Mouse (Mus musculus) heart, embryonic 14.5 days (tissue): ENCODE measurements at regions not wholly inside any gene's neighbourhood (a gene's known extent, or its start where the extent isn't known, plus 50 kb on each side); places are given as distances from the start of the nearest gene placed in this dataset.
A peak's percentile ranks its signal among the peaks of the same experiment; 100 is the strongest.

Experiments
- ATAC-seq: fragments of 200-750 bp; cut with Nextera tagmentation; 2 replicates; pipeline ENCODE4 v1.8.0; 2017; ENCODE audit warnings: low read depth, moderate TSS enrichment; ENCODE audit not compliant: insufficient number of reproducible peaks, insufficient read depth, low FRiP score
- H3K27ac ChIP-seq, 2 experiments: fragments of 200-500 bp in 1 of 2; fragments of 300-500 bp in 1 of 2; sonication (generic) in 1 of 2; replicated peaks in 1 of 2; 2 replicates each; pipeline ENCODE4 v1.5.1; 2012 to 2014; ENCODE audit warnings: low read depth in 2 of 2, low read length in 2 of 2, control low read depth in 1 of 2, mild to moderate bottlenecking in 1 of 2, mixed read lengths in 1 of 2; ENCODE audit not compliant: control insufficient read depth in 1 of 2, insufficient read depth in 1 of 2
- H3K27me3 ChIP-seq: fragments of 300-500 bp; sonication (generic); 2 replicates; pipeline ENCODE4 v1.6.1; 2014; ENCODE audit warnings: mild to moderate bottlenecking, low read length, control low read depth; ENCODE audit not compliant: control insufficient read depth, insufficient read depth
- H3K36me3 ChIP-seq: fragments of 300-500 bp; sonication (generic); 2 replicates; pipeline ENCODE4 v1.6.1; 2014; ENCODE audit warnings: mild to moderate bottlenecking, control low read depth, low read length, mixed read lengths; ENCODE audit not compliant: control insufficient read depth, insufficient read depth
- H3K4me1 ChIP-seq, 2 experiments: fragments of 200-500 bp in 1 of 2; fragments of 300-500 bp in 1 of 2; sonication (generic) in 1 of 2; 2 replicates each; pipeline ENCODE4 v1.6.1; 2012 to 2014; ENCODE audit warnings: low read length in 2 of 2, control low read depth in 1 of 2, mixed read lengths in 1 of 2; ENCODE audit not compliant: control insufficient read depth in 2 of 2, insufficient read depth in 2 of 2
- H3K4me2 ChIP-seq: fragments of 300-500 bp; sonication (generic); 2 replicates; pipeline ENCODE4 v1.6.1; 2014; ENCODE audit warnings: mild to moderate bottlenecking, low read length
- H3K4me3 ChIP-seq, 2 experiments: fragments of 200-500 bp in 1 of 2; fragments of 300-500 bp in 1 of 2; sonication (generic) in 1 of 2; 2 replicates each; pipeline ENCODE4 v1.5.1; 2012 to 2014; ENCODE audit warnings: low read length in 2 of 2, mild to moderate bottlenecking in 2 of 2, control low read depth in 1 of 2, low read depth in 1 of 2, moderate library complexity in 1 of 2; ENCODE audit not compliant: control insufficient read depth in 1 of 2, insufficient read depth in 1 of 2
- H3K9ac ChIP-seq: fragments of 300-500 bp; sonication (generic); 2 replicates; pipeline ENCODE4 v1.6.1; 2014; ENCODE audit warnings: mild to moderate bottlenecking, low read length
- H3K9me3 ChIP-seq: fragments of 300-500 bp; sonication (generic); 2 replicates; pipeline ENCODE4 v1.6.1; 2016; ENCODE audit warnings: low read length, control low read depth; ENCODE audit not compliant: control insufficient read depth
- WGBS: fragments of 180-500 bp; shearing (Covaris S2); extraction: QIAGEN DNeasy Blood & Tissue Kit; methylation state at CpG from one replicate; pipeline ENCODE4 v1.1.7; 2014; 5-methylcytosine and 5-hydroxymethylcytosine counted together

DNA sequence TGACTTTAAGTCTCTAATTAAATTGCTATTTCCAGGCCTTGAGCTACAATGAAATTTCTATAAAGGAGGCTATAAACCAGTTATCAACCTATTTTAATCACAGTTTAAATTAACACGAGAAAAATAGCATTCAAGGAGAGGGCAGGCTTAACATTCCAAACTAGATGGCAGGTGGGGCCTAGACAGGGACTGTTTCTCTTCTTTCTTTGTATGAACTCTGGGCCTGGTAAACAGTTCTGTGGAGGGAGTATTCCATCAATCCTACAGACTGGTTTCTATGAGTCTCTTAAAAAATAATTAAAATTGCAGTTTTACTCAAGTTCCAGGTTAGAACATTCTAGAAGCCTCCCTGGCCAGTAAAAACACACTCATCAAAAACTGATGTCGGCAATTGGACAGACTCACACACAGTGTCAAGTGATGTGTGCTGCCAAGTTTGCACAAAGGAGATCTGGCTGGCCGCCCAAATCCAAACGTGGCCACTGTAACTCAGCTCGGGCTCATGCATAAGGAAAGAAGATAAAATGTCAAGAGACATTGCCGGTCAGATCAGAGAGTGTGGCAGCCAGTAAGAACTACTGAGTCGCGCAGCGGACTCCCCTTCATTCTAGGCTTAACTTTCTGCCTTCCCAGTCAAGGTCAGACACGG, 206.5 kb upstream of the Sash1 start:
- no peaks in the 10 kb centered on the region for H3K36me3 ChIP-seq
- peak overlapping the region; percentile 63 to 73 for H3K27ac ChIP-seq
- H3K9ac ChIP-seq, result 0 out of 2 replicates have a peak overlapping the region, but pooled peaks have one; percentile 27
- WGBS, result 11% methylated on average over 10 of the region's 10 CpGs
- peak overlapping the region; percentile 29 for H3K4me2 ChIP-seq
- no peaks in the 10 kb centered on the region for H3K9me3 ChIP-seq
- peak; percentile 88 for ATAC-seq
- no peaks in the 10 kb centered on the region for H3K27me3 ChIP-seq
- H3K4me3 ChIP-seq, result no peak overlapping the region
- peaks cover 4 to 5% of the 10 kb centered on the region in 2 experiments for H3K4me1 ChIP-seq

- H3K9me3 ChIP-seq, result no peaks in the 10 kb centered on the region
- H3K27ac ChIP-seq, result no peak overlapping the region
- ATAC-seq, result no peak
- H3K36me3 ChIP-seq, result no peaks in the 10 kb centered on the region
- H3K4me3 ChIP-seq, result no peak overlapping the region
- no peak overlapping the region for H3K9ac ChIP-seq
- no peak overlapping the region for H3K4me2 ChIP-seq
- H3K4me1 ChIP-seq, result peaks cover 4 to 10% of the 10 kb centered on the region in 2 experiments
- WGBS, result 86% methylated on average over 6 of the region's 6 CpGs
- H3K27me3 ChIP-seq, result no peaks in the 10 kb centered on the region
Observed at GRCm38 (mm10) chr10:9090961-9091360, 205.1 kb upstream of the Sash1 start.

DNA sequence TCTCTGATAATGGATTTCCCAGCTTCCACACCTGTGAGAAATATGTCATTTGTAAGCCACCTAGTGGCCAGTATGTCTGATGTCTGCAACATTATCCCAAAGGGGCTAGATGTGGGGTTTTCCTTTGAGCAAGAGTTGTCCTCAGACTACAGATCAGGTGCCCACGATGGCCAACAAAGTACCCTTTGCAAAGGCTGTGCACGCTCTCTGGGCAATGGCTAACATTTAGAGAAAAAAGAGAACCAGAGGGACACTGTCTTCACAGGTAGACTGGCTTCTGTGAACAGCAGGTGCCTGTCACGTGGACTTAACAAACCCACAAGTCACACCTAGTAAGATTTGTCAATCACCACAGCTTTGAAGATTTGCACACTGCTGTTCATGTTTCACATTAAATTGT, 202.0 kb upstream of the Sash1 start:
- Histone ChIP-seq H3K4me1 (peaks cover 3 to 7% of the 10 kb centered on the region in 2 experiments), H3K4me3 (no peak overlapping the region), H3K4me2 (no peak overlapping the region), H3K36me3 (no peaks in the 10 kb centered on the region), H3K9me3 (no peaks in the 10 kb centered on the region), H3K27ac (no peak overlapping the region), H3K9ac (no peak overlapping the region), H3K27me3 (no peaks in the 10 kb centered on the region)
- 89% methylated on average over 3 of the region's 3 CpGs for WGBS
- no peak for ATAC-seq

- WGBS, result 55% methylated on average over 3 of the region's 3 CpGs
- Histone ChIP-seq H3K27me3 (no peaks in the 10 kb centered on the region), H3K4me3 (no peak overlapping the region), H3K9me3 (no peaks in the 10 kb centered on the region), H3K9ac (no peak overlapping the region), H3K27ac (no peak overlapping the region), H3K4me1 (peaks cover 3 to 5% of the 10 kb centered on the region in 2 experiments; a peak in 2 of 4 replicates), H3K36me3 (no peaks in the 10 kb centered on the region), H3K4me2 (no peak overlapping the region)
- no peak; the same call in 1 of the 2 replicates for ATAC-seq
Observed at GRCm38 (mm10) chr10:9087171-9087570, 201.3 kb upstream of the Sash1 start.

GRCm38 (mm10) chr10:9086666-9087065, 200.8 kb upstream of the Sash1 start:
- H3K9me3 ChIP-seq, result no peaks in the 10 kb centered on the region
- H3K27me3 ChIP-seq, result no peaks in the 10 kb centered on the region
- ATAC-seq, result no peak
- no peak overlapping the region for H3K4me3 ChIP-seq
- peaks cover 3 to 5% of the 10 kb centered on the region in 2 experiments; a peak in 2 of 4 replicates for H3K4me1 ChIP-seq
- H3K27ac ChIP-seq, result no peak overlapping the region
- no peak overlapping the region for H3K4me2 ChIP-seq
- no peaks in the 10 kb centered on the region for H3K36me3 ChIP-seq
- 62% methylated on average over 2 of the region's 2 CpGs for WGBS
- H3K9ac ChIP-seq, result no peak overlapping the region

DNA sequence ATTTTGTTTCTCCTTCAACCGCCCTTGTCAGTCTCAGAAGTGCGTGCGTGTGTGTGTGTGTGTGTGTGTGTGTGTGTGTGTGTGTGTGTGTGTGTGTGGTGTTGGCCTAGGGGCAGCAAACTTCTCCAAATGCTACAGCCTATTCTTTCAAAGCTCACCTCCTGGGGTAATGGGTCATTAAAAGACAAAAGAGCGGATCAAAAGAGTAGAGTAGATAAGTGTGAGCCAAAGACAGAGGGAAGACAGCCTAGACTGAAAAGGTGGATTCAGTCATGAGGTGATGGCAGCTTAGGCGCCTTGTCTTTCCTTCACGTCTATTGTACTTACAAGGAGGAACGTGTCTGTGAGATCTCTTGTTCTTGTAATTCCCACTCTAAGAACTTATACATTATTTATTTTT, 199.6 kb upstream of the Sash1 start:
- WGBS, result 75% methylated on average over 7 of the region's 7 CpGs

DNA sequence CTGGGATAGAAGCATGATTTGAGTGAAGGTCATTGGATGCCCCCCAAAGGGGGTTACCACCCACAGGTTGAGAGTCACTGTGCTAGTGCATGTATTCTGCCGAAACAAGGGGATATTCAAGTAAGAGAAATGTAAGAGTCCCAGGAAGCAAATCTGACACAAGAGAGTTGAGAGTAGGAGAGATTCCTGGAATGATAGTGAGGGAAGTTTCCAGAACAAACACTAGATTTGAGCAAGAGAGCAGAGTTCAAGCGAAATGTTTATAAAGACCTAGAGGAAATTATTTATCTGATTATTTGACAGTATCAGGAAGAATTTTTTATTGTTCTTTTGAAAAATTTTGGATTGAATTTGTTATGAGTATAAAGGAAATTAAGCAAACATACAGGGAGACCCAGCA, 189.0 kb upstream of the Sash1 start:
- no peaks in the 10 kb centered on the region for H3K4me1 ChIP-seq
- no peaks in the 10 kb centered on the region for H3K27me3 ChIP-seq
- ATAC-seq, result no peak
- no peaks in the 10 kb centered on the region for H3K36me3 ChIP-seq
- no peaks in the 10 kb centered on the region for H3K9me3 ChIP-seq
- 80% methylated on average over 2 of the region's 2 CpGs for WGBS
- no peak overlapping the region for H3K4me3 ChIP-seq
- H3K27ac ChIP-seq, result no peak overlapping the region
- H3K4me2 ChIP-seq, result no peak overlapping the region
- no peak overlapping the region for H3K9ac ChIP-seq

More for the DNA sequence above, 199.6 kb upstream of the Sash1 start:
- peaks cover 3 to 5% of the 10 kb centered on the region in 2 experiments; a peak in 2 of 4 replicates for H3K4me1 ChIP-seq
- H3K9me3 ChIP-seq, result no peaks in the 10 kb centered on the region
- no peak overlapping the region for H3K9ac ChIP-seq
- H3K27me3 ChIP-seq, result no peaks in the 10 kb centered on the region
- H3K4me2 ChIP-seq, result no peak overlapping the region
- no peak overlapping the region for H3K4me3 ChIP-seq
- no peak for ATAC-seq
- no peaks in the 10 kb centered on the region for H3K36me3 ChIP-seq
- H3K27ac ChIP-seq, result no peak overlapping the region

DNA sequence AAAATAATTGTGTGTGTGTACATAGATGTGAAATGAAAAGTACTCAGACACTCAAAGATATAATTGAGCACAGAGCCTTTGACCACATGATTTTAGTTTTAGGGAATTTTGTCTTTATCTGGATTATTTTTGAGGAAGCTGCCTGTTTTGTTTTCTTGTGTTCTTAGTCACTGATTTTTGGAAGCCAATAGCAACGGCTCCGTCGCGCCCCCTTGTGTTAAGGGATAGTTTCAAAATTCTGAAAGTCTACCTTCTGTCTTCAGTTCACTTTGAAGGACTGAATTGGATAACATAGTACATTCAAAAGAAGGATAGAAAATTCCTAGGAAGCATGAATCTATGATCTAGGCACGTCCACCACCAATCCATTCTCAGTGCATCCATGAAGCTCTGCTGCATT, 185.8 kb upstream of the Sash1 start:
- Histone ChIP-seq H3K4me2 (no peak overlapping the region), H3K36me3 (no peaks in the 10 kb centered on the region), H3K9ac (no peak overlapping the region), H3K4me3 (no peak overlapping the region), H3K27ac (no peak overlapping the region), H3K27me3 (no peaks in the 10 kb centered on the region), H3K4me1 (0 out of 4 replicates have a peak, but pooled peaks cover 0 to 2% of the 10 kb centered on the region in 2 experiments), H3K9me3 (no peaks in the 10 kb centered on the region)
- no peak for ATAC-seq
- 15% methylated on average over 5 of the region's 5 CpGs for WGBS
